Mouse (Mus musculus): ENCODE results near the gene Mllt6. TPM values are rescaled to one million over a fixed set of nuclear protein-coding genes. Genes with fewer than 3 reads are reported as not detected.

The Mllt6 gene
- polyA plus RNA-seq, 1 experiment from 2014 or later = 4.1 TPM

Small RNA genes within 50 kb of the gene (microRNA-seq; reads per million reads assigned to microRNA genes)
- 0.92 reads per million for gene Gm24158
- gene Mir6927 = not detected

Other genes starting within 250 kb of the Mllt6 start
- gene Arhgap23, start 247.9 kb upstream of the Mllt6 start, polyA plus RNA-seq (2014; fragmentation: Nextera tagmentation; extraction: Ambion mirVana) = 3.8 and 4.2 TPM in 2 replicates
- gene 4933428G20Rik, start 163.1 kb upstream of the Mllt6 start, polyA plus RNA-seq (2014; fragmentation: Nextera tagmentation; extraction: Ambion mirVana) = 0.13 TPM in 1 of 2 replicates, not detected in the other
- gene Srcin1, start 87.2 kb upstream of the Mllt6 start, polyA plus RNA-seq (2014; fragmentation: Nextera tagmentation; extraction: Ambion mirVana) = 0.28 and 0.34 TPM in 2 replicates
- 12.5 and 12.6 TPM in 2 replicates for gene Epop, start 33.7 kb upstream of the Mllt6 start, polyA plus RNA-seq (2014; fragmentation: Nextera tagmentation; extraction: Ambion mirVana)
- 8.8 and 10.9 TPM in 2 replicates for gene Cisd3, start 22.4 kb downstream of the Mllt6 start, polyA plus RNA-seq (2014; fragmentation: Nextera tagmentation; extraction: Ambion mirVana)
- gene Pcgf2, start 37.1 kb downstream of the Mllt6 start, polyA plus RNA-seq (2014; fragmentation: Nextera tagmentation; extraction: Ambion mirVana) = 23.3 and 25.4 TPM in 2 replicates
- 546 and 550 TPM in 2 replicates for gene Psmb3, start 40.0 kb downstream of the Mllt6 start, polyA plus RNA-seq (2014; fragmentation: Nextera tagmentation; extraction: Ambion mirVana)
- gene Pip4k2b, start 81.3 kb downstream of the Mllt6 start, polyA plus RNA-seq (2014; fragmentation: Nextera tagmentation; extraction: Ambion mirVana) = 1.9 and 2.1 TPM in 2 replicates
- gene Cwc25, start 103.1 kb downstream of the Mllt6 start, polyA plus RNA-seq (2014; fragmentation: Nextera tagmentation; extraction: Ambion mirVana) = 15.4 and 18.3 TPM in 2 replicates
- gene 1700001P01Rik, start 112.5 kb downstream of the Mllt6 start, polyA plus RNA-seq (2014; fragmentation: Nextera tagmentation; extraction: Ambion mirVana) = not detected in 2 replicates
- gene Rpl23, start 119.0 kb downstream of the Mllt6 start, polyA plus RNA-seq (2014; fragmentation: Nextera tagmentation; extraction: Ambion mirVana) = 576 and 600 TPM in 2 replicates
- 79.9 and 80.5 TPM in 2 replicates for gene Lasp1, start 135.6 kb downstream of the Mllt6 start, polyA plus RNA-seq (2014; fragmentation: Nextera tagmentation; extraction: Ambion mirVana)
- 15.9 and 17.4 TPM in 2 replicates for gene B230217C12Rik, start 177.4 kb downstream of the Mllt6 start, polyA plus RNA-seq (2014; fragmentation: Nextera tagmentation; extraction: Ambion mirVana)
- 1.0 TPM in 2 replicates for gene Fbxo47, start 220.7 kb downstream of the Mllt6 start, polyA plus RNA-seq (2014; fragmentation: Nextera tagmentation; extraction: Ambion mirVana)